In genomic region chr9:90047937-90048627, GRCm38 (mm10) we compare ENCODE assay signal across 15 mouse cellular contexts. TPM values are rescaled to one million over a fixed set of nuclear protein-coding genes. Genes with fewer than 3 reads are reported as not detected.
A peak's percentile ranks its signal among the peaks of the same experiment; 100 is the strongest.
DNase-seq lines count a peak whose midpoint lies in the region; ATAC-seq and TF ChIP-seq lines count a peak whose summit lies in the region.
"Had no signal": no experiment of that assay in that cellular context is flagged by ENCODE, and none has a peak within 500 bp of the region (broad histone marks: within the 10 kb centered on the region; RNA-seq: fewer than 3 reads in every experiment).

No protein-coding gene starts in this region.

- no peak overlapping the region for H3K4me3 ChIP-seq in left cerebral cortex, adult 2 months
- H3K4me3 ChIP-seq in heart, embryonic 14.5 days (ENCODE audit: control insufficient read depth in 1 of 2, insufficient read depth in 1 of 2, low read depth in 1 of 2, low read length in 2 of 2): no peak overlapping the region
- H3K4me3 ChIP-seq in olfactory bulb, adult 2 months (ENCODE audit: insufficient read depth, low read depth, low read length): no peak overlapping the region
- H3K4me3 ChIP-seq: hindbrain, embryonic 15.5 days; midbrain, embryonic 13.5 days; stomach, embryonic 15.5 days had no signal

- no peaks in the 10 kb centered on the region for H3K36me3 ChIP-seq in heart, embryonic 14.5 days (ENCODE audit: control insufficient read depth, insufficient read depth, low read length)
- H3K36me3 ChIP-seq: hindbrain, embryonic 15.5 days; midbrain, embryonic 13.5 days; stomach, embryonic 15.5 days had no signal

- no peaks in the 10 kb centered on the region for H3K9me3 ChIP-seq in heart, embryonic 14.5 days (ENCODE audit: control insufficient read depth, low read length)
- H3K9me3 ChIP-seq: hindbrain, embryonic 15.5 days; midbrain, embryonic 13.5 days; stomach, embryonic 15.5 days had no signal

- intact Hi-C loops in heart, postnatal 36 days (cut with DNase I): no loop called here
- intact Hi-C loops in left cerebral cortex, adult 2 months (cut with DNase I): no loop called here
- intact Hi-C loops in gastrocnemius, postnatal 14 days (cut with DNase I; ENCODE audit: low total_unique reads): no loop called here

- TF ChIP-seq POLR2A in olfactory bulb, adult 2 months (IDR thresholded peaks at IDR 0.05; ENCODE audit: insufficient read depth, low read depth, low read length): no peak

- no peak for TF ChIP-seq CTCF in left cerebral cortex, adult 2 months (IDR thresholded peaks at IDR 0.05)
- TF ChIP-seq CTCF in olfactory bulb, adult 2 months (IDR thresholded peaks at IDR 0.05; ENCODE audit: insufficient read depth, low read depth, low read length): no peak

- no peaks in the 10 kb centered on the region; a peak in 1 of 4 replicates for H3K4me1 ChIP-seq in heart, embryonic 14.5 days (ENCODE audit: control insufficient read depth in 2 of 2, insufficient read depth in 2 of 2, low read length in 2 of 2)
- H3K4me1 ChIP-seq in olfactory bulb, adult 2 months (ENCODE audit: control insufficient read depth, insufficient read depth, low read length): no peaks in the 10 kb centered on the region
- H3K4me1 ChIP-seq: hindbrain, embryonic 15.5 days; midbrain, embryonic 13.5 days; stomach, embryonic 15.5 days had no signal

- H3K4me2 ChIP-seq in heart, embryonic 14.5 days (ENCODE audit: low read length): no peak overlapping the region
- H3K4me2 ChIP-seq: hindbrain, embryonic 15.5 days; midbrain, embryonic 13.5 days; stomach, embryonic 15.5 days had no signal

- H3K9ac ChIP-seq in heart, embryonic 14.5 days (ENCODE audit: low read length): no peak overlapping the region
- H3K9ac ChIP-seq: hindbrain, embryonic 15.5 days; liver, postnatal 0 days; midbrain, embryonic 13.5 days; stomach, embryonic 15.5 days had no signal

- 27% methylated on average over 5 of the region's 5 CpGs for WGBS in heart, embryonic 14.5 days
- 62% methylated on average over 5 of the region's 5 CpGs for WGBS in olfactory bulb, adult 2 months

- peak; percentile 83 for ATAC-seq in heart, embryonic 14.5 days (ENCODE audit: insufficient number of reproducible peaks, insufficient read depth, low FRiP score, low read depth)
- ATAC-seq: liver, postnatal 0 days; midbrain, embryonic 13.5 days; Patski had no signal

- peak overlapping the region; percentile 50; the same call in 1 of the 2 replicates for H3K27ac ChIP-seq in left cerebral cortex, adult 2 months
- peak overlapping the region; percentile 42 to 44; a peak in 3 of 4 replicates for H3K27ac ChIP-seq in heart, embryonic 14.5 days (replicated peaks in 1 of 2; ENCODE audit: control insufficient read depth in 1 of 2, insufficient read depth in 1 of 2, low read depth in 2 of 2, low read length in 2 of 2)
- H3K27ac ChIP-seq in olfactory bulb, adult 2 months (ENCODE audit: insufficient read depth, low read depth, low read length): 0 out of 2 replicates have a peak overlapping the region, but pooled peaks have one; percentile 37
- H3K27ac ChIP-seq: hindbrain, embryonic 15.5 days; midbrain, embryonic 13.5 days; stomach, embryonic 15.5 days had no signal

- DNase-seq in heart, adult 11 months: peak; percentile 95
- DNase-seq in heart, postnatal 36 days: no peak
- no peak for DNase-seq in left cerebral cortex, adult 2 months (ENCODE audit: extremely low spot score in 1 of 2, low spot score in 2 of 2)
- no peak for DNase-seq in left cerebral cortex, adult 18-20 months (ENCODE audit: low spot score in 2 of 2)
- no peak for DNase-seq in embryo, embryonic 11 days
- no peak for DNase-seq in gastrocnemius, postnatal 14 days
- DNase-seq: cerebellum, adult 18-20 months; liver, postnatal 0 days; thymus, postnatal 36 days had no signal

- H3K27me3 ChIP-seq in heart, embryonic 14.5 days (ENCODE audit: control insufficient read depth, insufficient read depth, low read length): no peaks in the 10 kb centered on the region
- H3K27me3 ChIP-seq: hindbrain, embryonic 15.5 days; midbrain, embryonic 13.5 days; Patski; stomach, embryonic 15.5 days had no signal

RNA-seq across cellular contexts. Expression of gene Ctsh, which starts 5.9 kb away (rescaled TPM):
- total RNA-seq in heart, postnatal 36 days (2021): 10 to 100 TPM; 56.0 to 58.4 TPM
- 10 to 100 TPM; 14.1 to 18.9 TPM for total RNA-seq in left cerebral cortex, adult 2 months (2021)
- total RNA-seq in left cerebral cortex, adult 18-20 months (2021): 10 to 100 TPM; 21.6 to 23.0 TPM
- 56.6 and 61.1 TPM in 2 replicates for polyA plus RNA-seq in heart, embryonic 14.5 days (2014; fragmentation: Nextera tagmentation; extraction: Ambion mirVana)
- polyA plus RNA-seq in olfactory bulb, adult 2 months (2012; ENCODE audit: insufficient read depth, insufficient read length, low replicate concordance, missing spikeins): not detected in 2 replicates
- total RNA-seq in gastrocnemius, postnatal 14 days (2021): 10 to 100 TPM; 20.9 to 22.6 TPM
